Mouse (Mus musculus) heart, embryonic 14.5 days (tissue): ENCODE results near the gene Dock9. TPM values are rescaled to one million over a fixed set of nuclear protein-coding genes. Genes with fewer than 3 reads are reported as not detected.
A peak's percentile ranks its signal among the peaks of the same experiment; 100 is the strongest.

ENCODE experiments used
- ATAC-seq: fragments of 200-750 bp; cut with Nextera tagmentation; 2 replicates; pipeline ENCODE4 v1.8.0; 2017; ENCODE audit warnings: low read depth, moderate TSS enrichment; ENCODE audit not compliant: insufficient number of reproducible peaks, insufficient read depth, low FRiP score
- H3K27ac ChIP-seq, 2 experiments: fragments of 200-500 bp in 1 of 2; fragments of 300-500 bp in 1 of 2; sonication (generic) in 1 of 2; replicated peaks in 1 of 2; 2 replicates each; pipeline ENCODE4 v1.5.1; 2012 to 2014; ENCODE audit warnings: low read depth in 2 of 2, low read length in 2 of 2, control low read depth in 1 of 2, mild to moderate bottlenecking in 1 of 2, mixed read lengths in 1 of 2; ENCODE audit not compliant: control insufficient read depth in 1 of 2, insufficient read depth in 1 of 2
- H3K27me3 ChIP-seq: fragments of 300-500 bp; sonication (generic); 2 replicates; pipeline ENCODE4 v1.6.1; 2014; ENCODE audit warnings: mild to moderate bottlenecking, low read length, control low read depth; ENCODE audit not compliant: control insufficient read depth, insufficient read depth
- H3K36me3 ChIP-seq: fragments of 300-500 bp; sonication (generic); 2 replicates; pipeline ENCODE4 v1.6.1; 2014; ENCODE audit warnings: mild to moderate bottlenecking, control low read depth, low read length, mixed read lengths; ENCODE audit not compliant: control insufficient read depth, insufficient read depth
- H3K4me1 ChIP-seq, 2 experiments: fragments of 200-500 bp in 1 of 2; fragments of 300-500 bp in 1 of 2; sonication (generic) in 1 of 2; 2 replicates each; pipeline ENCODE4 v1.6.1; 2012 to 2014; ENCODE audit warnings: low read length in 2 of 2, control low read depth in 1 of 2, mixed read lengths in 1 of 2; ENCODE audit not compliant: control insufficient read depth in 2 of 2, insufficient read depth in 2 of 2
- H3K4me2 ChIP-seq: fragments of 300-500 bp; sonication (generic); 2 replicates; pipeline ENCODE4 v1.6.1; 2014; ENCODE audit warnings: mild to moderate bottlenecking, low read length
- H3K4me3 ChIP-seq, 2 experiments: fragments of 200-500 bp in 1 of 2; fragments of 300-500 bp in 1 of 2; sonication (generic) in 1 of 2; 2 replicates each; pipeline ENCODE4 v1.5.1; 2012 to 2014; ENCODE audit warnings: low read length in 2 of 2, mild to moderate bottlenecking in 2 of 2, control low read depth in 1 of 2, low read depth in 1 of 2, moderate library complexity in 1 of 2; ENCODE audit not compliant: control insufficient read depth in 1 of 2, insufficient read depth in 1 of 2
- H3K9ac ChIP-seq: fragments of 300-500 bp; sonication (generic); 2 replicates; pipeline ENCODE4 v1.6.1; 2014; ENCODE audit warnings: mild to moderate bottlenecking, low read length
- H3K9me3 ChIP-seq: fragments of 300-500 bp; sonication (generic); 2 replicates; pipeline ENCODE4 v1.6.1; 2016; ENCODE audit warnings: low read length, control low read depth; ENCODE audit not compliant: control insufficient read depth
- WGBS: fragments of 180-500 bp; shearing (Covaris S2); extraction: QIAGEN DNeasy Blood & Tissue Kit; methylation state at CpG from one replicate; pipeline ENCODE4 v1.1.7; 2014; 5-methylcytosine and 5-hydroxymethylcytosine counted together
- polyA plus RNA-seq: library from polyadenylated mRNA; unstranded; fragments of >200 nt; fragmentation: Nextera tagmentation; extraction: Ambion mirVana; gene quantifications from 2 replicates; pipeline ENCODE4 v1.2.1, GENCODE M21; 2014

The Dock9 gene
- polyA plus RNA-seq, 1 experiment from 2014 or later = 8.4 TPM

- H3K4me1 ChIP-seq = peaks cover 5 to 7% of the 10 kb centered on the region in 2 experiments; a peak in 3 of 4 replicates
- H3K4me2 ChIP-seq = no peak overlapping the region
- no peaks in the 10 kb centered on the region for H3K9me3 ChIP-seq
- no peaks in the 10 kb centered on the region for H3K36me3 ChIP-seq
- no peak overlapping the region for H3K9ac ChIP-seq
- no peak for ATAC-seq
- WGBS = 57% methylated on average over 10 of the region's 10 CpGs
- peak overlapping the region in 1 of 2 experiments; percentile 42; a peak in 2 of 4 replicates for H3K27ac ChIP-seq
- no peak overlapping the region for H3K4me3 ChIP-seq
- H3K27me3 ChIP-seq = no peaks in the 10 kb centered on the region
Measured at GRCm38 (mm10) chr14:121825521-121826445, 28.1 kb upstream of the Dock9 start.

- no peak overlapping the region for H3K4me3 ChIP-seq
- ATAC-seq = peak; percentile 79
- no peaks in the 10 kb centered on the region for H3K9me3 ChIP-seq
- H3K36me3 ChIP-seq = no peaks in the 10 kb centered on the region
- H3K4me1 ChIP-seq = peaks cover 5 to 7% of the 10 kb centered on the region in 2 experiments; a peak in 3 of 4 replicates
- WGBS = 71% methylated on average over 11 of the region's 11 CpGs
- H3K9ac ChIP-seq = no peak overlapping the region
- H3K27ac ChIP-seq = no peak overlapping the region
- H3K27me3 ChIP-seq = no peaks in the 10 kb centered on the region
- H3K4me2 ChIP-seq = no peak overlapping the region
Measured at GRCm38 (mm10) chr14:121824322-121825103, 26.9 kb upstream of the Dock9 start.

GRCm38 (mm10) chr14:121822997-121823396 is 25.4 kb upstream of the Dock9 start:
- WGBS = 58% methylated on average over 3 of the region's 3 CpGs
- H3K36me3 ChIP-seq = no peaks in the 10 kb centered on the region
- ATAC-seq = no peak
- H3K4me3 ChIP-seq = no peak overlapping the region
- H3K27me3 ChIP-seq = no peaks in the 10 kb centered on the region
- no peak overlapping the region for H3K27ac ChIP-seq
- H3K9me3 ChIP-seq = no peaks in the 10 kb centered on the region
- no peak overlapping the region for H3K9ac ChIP-seq
- peaks cover 5 to 7% of the 10 kb centered on the region in 2 experiments; a peak in 3 of 4 replicates for H3K4me1 ChIP-seq
- H3K4me2 ChIP-seq = no peak overlapping the region

- H3K4me3 ChIP-seq = no peak overlapping the region
- H3K9ac ChIP-seq = no peak overlapping the region
- no peak overlapping the region for H3K4me2 ChIP-seq
- H3K27me3 ChIP-seq = no peaks in the 10 kb centered on the region
- no peaks in the 10 kb centered on the region for H3K9me3 ChIP-seq
- WGBS = 72% methylated on average over 8 of the region's 8 CpGs
- H3K36me3 ChIP-seq = no peaks in the 10 kb centered on the region
- H3K27ac ChIP-seq = no peak overlapping the region
- no peak for ATAC-seq
- peaks cover 5 to 7% of the 10 kb centered on the region in 2 experiments; a peak in 3 of 4 replicates for H3K4me1 ChIP-seq
Measured at GRCm38 (mm10) chr14:121822506-121822905, 24.9 kb upstream of the Dock9 start.

- no peak overlapping the region for H3K4me2 ChIP-seq
- H3K4me3 ChIP-seq = no peak overlapping the region
- 53% methylated on average over 4 of the region's 4 CpGs for WGBS
- ATAC-seq = no peak
- H3K36me3 ChIP-seq = no peaks in the 10 kb centered on the region
- H3K27me3 ChIP-seq = no peaks in the 10 kb centered on the region
- H3K9ac ChIP-seq = no peak overlapping the region
- no peaks in the 10 kb centered on the region for H3K4me1 ChIP-seq
- H3K27ac ChIP-seq = no peak overlapping the region
- peaks cover 7% of the 10 kb centered on the region for H3K9me3 ChIP-seq
Measured at GRCm38 (mm10) chr14:121806791-121807190, 9.2 kb upstream of the Dock9 start.

GRCm38 (mm10) chr14:121806316-121806715 is 8.7 kb upstream of the Dock9 start:
- WGBS = 67% methylated on average over 3 of the region's 3 CpGs

GRCm38 (mm10) chr14:121804461-121804860 is 6.8 kb upstream of the Dock9 start:
- ATAC-seq = no peak
- no peak overlapping the region for H3K4me3 ChIP-seq
- H3K9ac ChIP-seq = no peak overlapping the region
- no peak overlapping the region for H3K27ac ChIP-seq
- H3K4me2 ChIP-seq = no peak overlapping the region
- H3K36me3 ChIP-seq = no peaks in the 10 kb centered on the region
- no peaks in the 10 kb centered on the region for H3K9me3 ChIP-seq
- WGBS = 81% methylated on average over 4 of the region's 4 CpGs
- H3K27me3 ChIP-seq = no peaks in the 10 kb centered on the region
- no peaks in the 10 kb centered on the region for H3K4me1 ChIP-seq

More at GRCm38 (mm10) chr14:121806316-121806715, 8.7 kb upstream of the Dock9 start:
- peaks cover 7% of the 10 kb centered on the region for H3K9me3 ChIP-seq
- H3K4me1 ChIP-seq = no peaks in the 10 kb centered on the region
- no peak overlapping the region for H3K4me3 ChIP-seq
- H3K27ac ChIP-seq = no peak overlapping the region
- no peak overlapping the region for H3K9ac ChIP-seq
- H3K27me3 ChIP-seq = no peaks in the 10 kb centered on the region
- H3K36me3 ChIP-seq = no peaks in the 10 kb centered on the region
- no peak for ATAC-seq
- H3K4me2 ChIP-seq = no peak overlapping the region
